Mouse (Mus musculus) stomach, embryonic 14.5 days (tissue): ENCODE data around the gene Fkbp15. TPM values are rescaled to one million over a fixed set of nuclear protein-coding genes. Genes with fewer than 3 reads are reported as not detected.

Source experiments
- ATAC-seq: fragments of 200-750 bp; cut with Nextera tagmentation; 2 replicates; pipeline ENCODE4 v1.8.0; 2017; ENCODE audit warnings: low read depth, moderate TSS enrichment; ENCODE audit not compliant: insufficient number of reproducible peaks, insufficient read depth, low FRiP score
- H3K27ac ChIP-seq: fragments of 300-500 bp; sonication (generic); 2 replicates; pipeline ENCODE4 v1.5.1; 2014; ENCODE audit warnings: mild to moderate bottlenecking, low read length, moderate library complexity, mixed read lengths
- H3K27me3 ChIP-seq: fragments of 300-500 bp; sonication (generic); 2 replicates; pipeline ENCODE4 v1.6.1; 2014; ENCODE audit warnings: low read length, control low read depth, mixed read lengths; ENCODE audit not compliant: control insufficient read depth, insufficient read depth
- H3K36me3 ChIP-seq: fragments of 300-500 bp; sonication (generic); 2 replicates; pipeline ENCODE4 v1.6.1; 2014; ENCODE audit warnings: mild to moderate bottlenecking, control low read depth, low read length, moderate library complexity, mixed read lengths; ENCODE audit not compliant: control insufficient read depth, insufficient read depth
- H3K4me1 ChIP-seq: fragments of 300-500 bp; sonication (generic); 2 replicates; pipeline ENCODE4 v1.6.1; 2014; ENCODE audit warnings: low read length, control low read depth, mixed read lengths; ENCODE audit not compliant: control insufficient read depth, insufficient read depth
- H3K4me2 ChIP-seq: fragments of 300-500 bp; sonication (generic); replicated peaks from 2 replicates; pipeline ENCODE4 v1.6.1; 2014; ENCODE audit warnings: low read depth, low read length, control low read depth
- H3K4me3 ChIP-seq: fragments of 300-500 bp; sonication (generic); 2 replicates; pipeline ENCODE4 v1.5.1; 2014; ENCODE audit warnings: low read depth, low read length, control low read depth
- H3K9ac ChIP-seq: fragments of 300-500 bp; sonication (generic); replicated peaks from 2 replicates; pipeline ENCODE4 v1.6.1; 2014; ENCODE audit warnings: low read depth, mild to moderate bottlenecking, control low read depth, low read length, moderate library complexity, mixed read lengths
- H3K9me3 ChIP-seq: fragments of 300-500 bp; sonication (generic); 2 replicates; pipeline ENCODE4 v1.6.1; 2016; ENCODE audit warnings: low read depth, low read length, control low read depth; ENCODE audit not compliant: control insufficient read depth
- WGBS: fragments of 180-500 bp; shearing (Covaris S2); extraction: QIAGEN DNeasy Blood & Tissue Kit; methylation state at CpG from one replicate; pipeline ENCODE4 v1.1.7; 2014; 5-methylcytosine and 5-hydroxymethylcytosine counted together
- polyA plus RNA-seq: library from polyadenylated mRNA; unstranded; fragments of >200 nt; fragmentation: Nextera tagmentation; extraction: Ambion mirVana; gene quantifications from 2 replicates; pipeline ENCODE4 v1.2.1, GENCODE M21; 2014

The Fkbp15 gene
- polyA plus RNA-seq, 1 experiment from 2014 or later: 28.6 TPM

DNA sequence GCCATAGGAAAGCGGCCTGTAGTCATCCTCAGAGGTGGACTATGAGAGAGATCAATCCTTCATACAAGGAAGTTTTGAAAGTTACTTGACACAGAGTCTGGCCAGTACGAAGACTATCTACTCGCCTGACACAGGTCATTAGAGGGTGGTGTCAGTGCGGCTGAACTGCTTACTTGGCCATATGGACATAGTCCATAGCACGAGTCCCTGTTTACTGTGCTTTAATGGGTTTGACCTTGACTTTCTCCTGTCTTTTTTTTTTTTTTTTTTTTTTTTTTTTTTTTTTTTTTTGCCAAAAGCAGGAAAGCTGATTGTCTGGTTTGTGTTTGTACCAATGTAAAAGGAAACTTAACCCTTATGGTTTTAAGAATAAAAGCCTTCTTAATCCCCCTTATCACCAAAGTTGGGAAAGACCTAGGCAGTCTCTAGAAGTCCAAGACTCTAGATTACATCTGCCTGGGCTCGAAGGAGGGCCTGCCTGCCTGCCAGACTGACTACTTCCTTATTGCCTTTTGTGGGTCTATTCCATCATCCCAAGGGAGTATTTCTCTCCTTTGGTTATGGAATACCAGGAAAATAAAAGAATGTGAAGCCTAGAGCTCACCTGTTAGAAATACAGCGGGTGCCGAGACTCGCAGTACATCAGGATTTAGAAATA lies 19.5 kb upstream of the Fkbp15 start:
- Histone ChIP-seq H3K4me1 (0 out of 2 replicates have a peak, but pooled peaks cover 1% of the 10 kb centered on the region), H3K27me3 (no peaks in the 10 kb centered on the region), H3K9ac (no peak overlapping the region), H3K9me3 (no peaks in the 10 kb centered on the region), H3K36me3 (no peaks in the 10 kb centered on the region; the same call in 1 of the 2 replicates), H3K4me2 (no peak overlapping the region), H3K27ac (no peak overlapping the region), H3K4me3 (no peak overlapping the region)
- 76% methylated on average over 9 of the region's 9 CpGs for WGBS
- ATAC-seq: no peak

- no peak for ATAC-seq
- H3K9ac ChIP-seq: no peak overlapping the region
- WGBS: 87% methylated on average over 2 of the region's 2 CpGs
Observed at GRCm38 (mm10) chr4:62376123-62376522, 15.8 kb upstream of the Fkbp15 start.

GRCm38 (mm10) chr4:62374342-62374741 lies 14.0 kb upstream of the Fkbp15 start:
- ATAC-seq: no peak
- Histone ChIP-seq H3K4me2 (no peak overlapping the region), H3K36me3 (no peaks in the 10 kb centered on the region), H3K27me3 (no peaks in the 10 kb centered on the region), H3K27ac (no peak overlapping the region), H3K9me3 (no peaks in the 10 kb centered on the region), H3K4me3 (no peak overlapping the region), H3K9ac (no peak overlapping the region), H3K4me1 (0 out of 2 replicates have a peak, but pooled peaks cover 2% of the 10 kb centered on the region)
- 64% methylated on average over 4 of the region's 4 CpGs for WGBS

More at GRCm38 (mm10) chr4:62376123-62376522, 15.8 kb upstream of the Fkbp15 start:
- no peaks in the 10 kb centered on the region for H3K27me3 ChIP-seq
- 0 out of 2 replicates have a peak, but pooled peaks cover 2% of the 10 kb centered on the region for H3K4me1 ChIP-seq
- H3K9me3 ChIP-seq: no peaks in the 10 kb centered on the region
- no peak overlapping the region for H3K27ac ChIP-seq
- no peaks in the 10 kb centered on the region for H3K36me3 ChIP-seq
- no peak overlapping the region for H3K4me2 ChIP-seq
- no peak overlapping the region for H3K4me3 ChIP-seq

DNA sequence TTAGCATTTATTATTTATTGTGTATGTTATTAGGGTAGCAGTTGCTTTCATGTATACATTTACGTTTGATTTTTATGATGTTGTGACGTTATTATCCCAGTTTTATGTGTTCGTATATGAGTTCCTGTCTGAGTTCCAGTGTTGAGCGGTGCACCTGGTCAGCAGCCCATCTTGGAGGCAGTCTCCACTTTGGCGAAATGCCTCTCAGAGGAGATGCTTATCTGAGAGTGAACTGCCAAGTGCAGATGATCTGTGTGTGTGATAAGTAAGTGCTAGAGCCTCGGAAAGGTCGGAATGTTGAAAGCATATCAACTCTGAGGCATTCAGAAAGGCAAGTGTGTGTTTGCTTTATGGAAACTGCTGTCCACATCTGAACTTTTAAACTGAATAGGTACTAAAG lies 13.3 kb upstream of the Fkbp15 start:
- Histone ChIP-seq H3K27me3 (no peaks in the 10 kb centered on the region), H3K9me3 (no peaks in the 10 kb centered on the region), H3K4me2 (no peak overlapping the region), H3K27ac (no peak overlapping the region), H3K4me3 (no peak overlapping the region), H3K9ac (no peak overlapping the region), H3K36me3 (no peaks in the 10 kb centered on the region), H3K4me1 (0 out of 2 replicates have a peak, but pooled peaks cover 2% of the 10 kb centered on the region)
- WGBS: 49% methylated on average over 7 of the region's 7 CpGs
- ATAC-seq: no peak

GRCm38 (mm10) chr4:62372818-62373520 lies 12.6 kb upstream of the Fkbp15 start:
- Histone ChIP-seq H3K36me3 (no peaks in the 10 kb centered on the region), H3K4me2 (no peak overlapping the region), H3K9me3 (no peaks in the 10 kb centered on the region), H3K27ac (no peak overlapping the region), H3K4me1 (0 out of 2 replicates have a peak, but pooled peaks cover 2% of the 10 kb centered on the region), H3K4me3 (no peak overlapping the region), H3K27me3 (no peaks in the 10 kb centered on the region), H3K9ac (no peak overlapping the region)
- WGBS: 83% methylated on average over 9 of the region's 9 CpGs
- ATAC-seq: no peak

- H3K4me2 ChIP-seq: no peak overlapping the region
- no peak overlapping the region for H3K27ac ChIP-seq
- 0 out of 2 replicates have a peak, but pooled peaks cover 2% of the 10 kb centered on the region for H3K4me1 ChIP-seq
- WGBS: 40% methylated on average over 1 of the region's 1 CpGs
- no peaks in the 10 kb centered on the region for H3K9me3 ChIP-seq
- H3K4me3 ChIP-seq: no peak overlapping the region
- no peaks in the 10 kb centered on the region for H3K27me3 ChIP-seq
- no peaks in the 10 kb centered on the region for H3K36me3 ChIP-seq
- no peak for ATAC-seq
- H3K9ac ChIP-seq: no peak overlapping the region
Observed at GRCm38 (mm10) chr4:62372410-62372809, 12.1 kb upstream of the Fkbp15 start.

- no peaks in the 10 kb centered on the region for H3K9me3 ChIP-seq
- no peak for ATAC-seq
- 64% methylated on average over 3 of the region's 3 CpGs for WGBS
Observed at GRCm38 (mm10) chr4:62369091-62369490, 8.7 kb upstream of the Fkbp15 start.

DNA sequence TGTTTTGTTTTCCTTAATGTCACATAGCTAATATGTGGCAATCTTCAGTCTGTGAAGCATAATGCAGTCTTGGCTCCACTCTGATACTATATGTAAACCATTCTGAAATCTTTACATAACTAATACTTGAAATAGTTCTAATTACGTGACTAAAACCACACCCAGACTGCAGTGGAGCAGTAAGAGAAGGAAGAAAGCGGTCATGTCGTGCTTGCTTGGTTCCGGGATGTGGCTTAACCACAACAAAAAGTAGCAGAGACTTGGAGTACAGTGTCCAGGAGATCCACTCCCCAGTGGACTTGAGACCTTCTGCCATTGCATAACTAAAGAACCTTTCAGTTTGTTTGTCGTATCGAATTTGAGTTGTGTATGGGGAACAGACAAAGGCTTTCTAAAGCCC lies 7.2 kb upstream of the Fkbp15 start:
- Histone ChIP-seq H3K4me1 (0 out of 2 replicates have a peak, but pooled peaks cover 3% of the 10 kb centered on the region), H3K4me2 (no peak overlapping the region), H3K4me3 (no peak overlapping the region), H3K9me3 (no peaks in the 10 kb centered on the region), H3K27ac (no peak overlapping the region), H3K27me3 (no peaks in the 10 kb centered on the region), H3K36me3 (no peaks in the 10 kb centered on the region), H3K9ac (no peak overlapping the region)
- 88% methylated on average over 6 of the region's 6 CpGs for WGBS
- ATAC-seq: no peak

More at GRCm38 (mm10) chr4:62369091-62369490, 8.7 kb upstream of the Fkbp15 start:
- Histone ChIP-seq H3K4me2 (no peak overlapping the region), H3K27ac (no peak overlapping the region), H3K9ac (no peak overlapping the region), H3K36me3 (no peaks in the 10 kb centered on the region), H3K4me3 (no peak overlapping the region), H3K4me1 (0 out of 2 replicates have a peak, but pooled peaks cover 3% of the 10 kb centered on the region), H3K27me3 (no peaks in the 10 kb centered on the region)
